Mouse (Mus musculus) intestine, postnatal 0 days (tissue): Measurements from ENCODE around the gene Elf4. TPM values are rescaled to one million over a fixed set of nuclear protein-coding genes. Genes with fewer than 3 reads are reported as not detected.

Source experiments
- ATAC-seq: fragments of 200-750 bp; cut with Nextera tagmentation; 2 replicates; pipeline ENCODE4 v1.8.0; 2017; ENCODE audit warnings: mild to moderate bottlenecking, moderate TSS enrichment, moderate library complexity
- H3K27ac ChIP-seq: fragments of 300-500 bp; sonication (generic); 2 replicates; pipeline ENCODE4 v1.5.1; 2014; ENCODE audit warnings: mild to moderate bottlenecking, low read depth, low read length, moderate library complexity
- H3K27me3 ChIP-seq: fragments of 300-500 bp; sonication (generic); replicated peaks from 2 replicates; pipeline ENCODE4 v1.6.1; 2014; ENCODE audit warnings: low read length, mixed read lengths; ENCODE audit not compliant: control insufficient read depth, insufficient read depth
- H3K36me3 ChIP-seq: fragments of 300-500 bp; sonication (generic); 2 replicates; pipeline ENCODE4 v1.6.1; 2014; ENCODE audit warnings: mild to moderate bottlenecking, moderate library complexity; ENCODE audit not compliant: control insufficient read depth, insufficient read depth
- H3K4me1 ChIP-seq: fragments of 300-500 bp; sonication (generic); replicated peaks from 2 replicates; pipeline ENCODE4 v1.6.1; 2014; ENCODE audit warnings: antibody characterized with exemption, low read length, mixed read lengths; ENCODE audit not compliant: control insufficient read depth, insufficient read depth
- H3K4me2 ChIP-seq: fragments of 300-500 bp; sonication (generic); replicated peaks from 2 replicates; pipeline ENCODE4 v1.6.1; 2014; ENCODE audit warnings: low read depth, mild to moderate bottlenecking, moderate library complexity
- H3K4me3 ChIP-seq: fragments of 300-500 bp; sonication (generic); 2 replicates; pipeline ENCODE4 v1.5.1; 2014; ENCODE audit warnings: low read depth, low read length
- H3K9ac ChIP-seq: fragments of 300-500 bp; sonication (generic); 2 replicates; pipeline ENCODE4 v1.6.1; 2014; ENCODE audit warnings: mild to moderate bottlenecking, low read depth, low read length
- H3K9me3 ChIP-seq: fragments of 300-500 bp; sonication (generic); 2 replicates; pipeline ENCODE4 v1.6.1; 2016; ENCODE audit warnings: mixed run types; ENCODE audit not compliant: control insufficient read depth
- CTCF ChIP-seq: sonication (generic); IDR thresholded peaks from 2 replicates; pipeline ENCODE4 v1.5.1; 2016; ENCODE audit warnings: low read depth, mild to moderate bottlenecking, control low read depth, antibody characterized with exemption, moderate library complexity
- WGBS: fragments of 180-500 bp; shearing (Covaris S2); extraction: QIAGEN DNeasy Blood & Tissue Kit; methylation state at CpG from one replicate; pipeline ENCODE4 v1.1.7; 2014; 5-methylcytosine and 5-hydroxymethylcytosine counted together
- polyA plus RNA-seq: library from polyadenylated mRNA; unstranded; fragments of >200 nt; fragmentation: Nextera tagmentation; extraction: Ambion mirVana; gene quantifications from 2 replicates; pipeline ENCODE4 v1.2.1, GENCODE M21; 2015

Elf4 gene
- polyA plus RNA-seq, 1 experiment from 2014 or later: 10.6 TPM

DNA sequence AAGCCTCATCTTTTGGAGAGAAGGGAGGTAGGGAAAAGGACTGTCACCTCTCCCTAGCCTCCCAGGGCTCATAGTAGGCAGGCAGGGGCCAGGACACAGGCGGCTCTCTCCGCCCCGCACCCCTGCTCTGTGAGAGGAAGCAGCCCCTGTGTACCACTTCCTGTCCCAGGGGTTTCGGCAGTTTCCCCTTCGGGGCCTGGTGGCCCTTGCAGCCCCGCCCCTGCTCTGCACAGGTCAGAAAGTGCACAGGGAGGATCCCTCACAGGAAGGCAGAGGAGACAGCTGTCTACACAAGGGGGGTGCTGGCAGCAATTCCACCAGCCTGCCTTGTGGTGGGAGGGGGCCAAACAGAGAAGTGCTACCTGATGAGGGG is 29.4 kb downstream of the Elf4 start:
- Histone ChIP-seq H3K4me2 (0 out of 2 replicates have a peak overlapping the region, but pooled peaks have one; percentile 13), H3K9ac (no peak overlapping the region), H3K4me3 (no peak overlapping the region), H3K27me3 (no peaks in the 10 kb centered on the region), H3K4me1 (0 out of 2 replicates have a peak, but pooled peaks cover 3% of the 10 kb centered on the region), H3K36me3 (no peaks in the 10 kb centered on the region), H3K9me3 (no peaks in the 10 kb centered on the region), H3K27ac (peak overlapping the region; percentile 35; the same call in 1 of the 2 replicates)
- WGBS: 35% methylated on average over 6 of the region's 6 CpGs
- peak; percentile 42; the same call in 1 of the 2 replicates for ATAC-seq
- no peak for TF ChIP-seq CTCF

DNA sequence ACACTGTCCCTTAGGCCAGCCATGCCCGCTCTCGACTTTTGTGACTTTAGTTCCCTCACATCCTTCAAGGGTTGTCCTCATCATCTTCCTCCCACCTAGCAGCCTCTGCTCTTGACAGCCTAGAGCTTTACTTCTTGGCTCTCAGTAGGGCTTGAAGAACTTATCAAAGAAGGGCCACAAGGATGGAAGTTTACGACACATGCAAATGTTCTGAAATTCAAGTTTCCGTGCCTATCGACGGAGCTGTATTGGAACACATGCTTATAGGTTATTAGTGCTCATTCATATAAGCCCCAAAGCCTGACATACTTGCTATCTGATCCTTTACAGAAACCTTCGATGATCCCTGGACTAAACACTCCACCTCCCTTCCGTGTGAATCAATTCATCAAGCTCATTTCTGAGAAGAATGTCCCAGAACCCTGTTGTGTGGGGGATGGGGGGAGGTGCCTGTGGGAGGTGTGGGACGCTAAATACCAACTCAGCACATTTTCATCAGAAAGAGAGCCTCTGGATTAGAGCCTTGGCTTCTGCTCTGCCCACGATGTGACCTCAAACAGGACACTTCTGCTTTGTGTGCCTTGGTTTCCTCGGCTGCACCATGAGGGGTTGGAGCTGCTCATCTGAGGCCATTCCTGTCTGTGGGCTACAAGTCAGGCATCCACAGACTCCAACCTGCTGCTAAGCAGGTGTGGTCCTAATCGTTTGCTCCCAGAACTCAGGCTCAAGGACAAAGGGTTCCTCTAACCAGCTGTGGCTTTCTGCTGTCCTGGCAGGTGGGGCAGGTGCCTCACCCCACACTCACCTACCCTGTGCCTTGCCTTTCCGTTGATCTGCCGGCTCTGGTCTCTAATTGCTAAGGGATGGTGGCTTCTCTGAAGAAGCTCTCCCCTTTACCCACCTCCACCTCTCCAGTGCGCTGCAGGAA is 30.1 kb downstream of the Elf4 start:
- no peaks in the 10 kb centered on the region for H3K27me3 ChIP-seq
- no peak overlapping the region for H3K9ac ChIP-seq
- no peaks in the 10 kb centered on the region for H3K36me3 ChIP-seq
- 0 out of 2 replicates have a peak, but pooled peaks cover 3% of the 10 kb centered on the region for H3K4me1 ChIP-seq
- peak overlapping the region; percentile 35; the same call in 1 of the 2 replicates for H3K27ac ChIP-seq
- H3K4me2 ChIP-seq: 0 out of 2 replicates have a peak overlapping the region, but pooled peaks have one; percentile 13
- no peak; the same call in 1 of the 2 replicates for ATAC-seq
- no peaks in the 10 kb centered on the region for H3K9me3 ChIP-seq
- TF ChIP-seq CTCF: no peak
- H3K4me3 ChIP-seq: no peak overlapping the region
- 58% methylated on average over 15 of the region's 15 CpGs for WGBS

DNA sequence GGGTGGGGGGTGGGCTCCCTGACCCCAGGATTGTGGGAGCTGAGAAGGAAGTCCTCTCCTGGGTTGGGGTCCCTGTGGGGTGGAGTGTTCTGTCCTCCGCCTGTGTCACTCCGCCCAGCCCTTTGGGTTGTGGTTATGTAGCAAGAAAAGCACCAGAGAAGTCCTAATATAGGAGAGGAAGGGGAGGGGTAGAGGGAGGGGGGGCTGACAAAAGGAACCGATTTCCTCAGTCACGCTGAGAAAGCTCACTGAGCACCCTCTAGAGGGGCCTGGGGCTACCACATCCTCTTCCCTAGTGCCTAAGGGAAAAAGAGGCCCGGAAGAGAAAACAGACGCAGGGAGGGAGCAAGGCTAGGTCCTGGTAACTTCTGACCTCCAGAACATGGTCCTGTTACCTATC is 33.4 kb downstream of the Elf4 start:
- no peaks in the 10 kb centered on the region for H3K27me3 ChIP-seq
- no peaks in the 10 kb centered on the region for H3K9me3 ChIP-seq
- no peak overlapping the region for H3K4me3 ChIP-seq
- H3K4me1 ChIP-seq: peaks cover 3% of the 10 kb centered on the region; the same call in 1 of the 2 replicates
- no peak for TF ChIP-seq CTCF
- H3K9ac ChIP-seq: no peak overlapping the region
- no peak overlapping the region for H3K4me2 ChIP-seq
- WGBS: 53% methylated on average over 6 of the region's 6 CpGs
- H3K36me3 ChIP-seq: no peaks in the 10 kb centered on the region
- no peak overlapping the region for H3K27ac ChIP-seq
- ATAC-seq: no peak

DNA sequence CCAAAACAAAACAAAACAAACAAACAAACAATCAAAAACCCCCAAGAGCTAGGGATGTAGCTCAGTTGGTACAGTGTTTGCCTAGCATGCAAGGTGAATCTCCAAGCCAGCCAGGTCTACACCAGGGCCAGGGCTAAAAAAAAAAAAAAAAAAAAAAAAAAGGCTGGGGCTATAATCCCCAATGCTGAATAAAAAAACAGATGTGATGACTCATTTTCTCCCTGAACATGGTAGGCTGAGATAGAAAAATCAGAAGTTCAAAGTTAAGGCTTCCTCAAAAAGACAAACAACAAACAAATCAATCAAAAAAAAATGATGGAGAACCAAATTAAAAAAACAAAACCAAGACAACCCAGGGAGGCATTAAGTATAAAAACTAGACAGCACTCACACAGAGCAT is 33.8 kb downstream of the Elf4 start:
- Histone ChIP-seq H3K4me3 (no peak overlapping the region), H3K9ac (no peak overlapping the region), H3K36me3 (no peaks in the 10 kb centered on the region), H3K4me2 (no peak overlapping the region), H3K27me3 (no peaks in the 10 kb centered on the region), H3K9me3 (no peaks in the 10 kb centered on the region), H3K4me1 (peaks cover 3% of the 10 kb centered on the region; the same call in 1 of the 2 replicates), H3K27ac (no peak overlapping the region)
- TF ChIP-seq CTCF: no peak
- no peak for ATAC-seq

DNA sequence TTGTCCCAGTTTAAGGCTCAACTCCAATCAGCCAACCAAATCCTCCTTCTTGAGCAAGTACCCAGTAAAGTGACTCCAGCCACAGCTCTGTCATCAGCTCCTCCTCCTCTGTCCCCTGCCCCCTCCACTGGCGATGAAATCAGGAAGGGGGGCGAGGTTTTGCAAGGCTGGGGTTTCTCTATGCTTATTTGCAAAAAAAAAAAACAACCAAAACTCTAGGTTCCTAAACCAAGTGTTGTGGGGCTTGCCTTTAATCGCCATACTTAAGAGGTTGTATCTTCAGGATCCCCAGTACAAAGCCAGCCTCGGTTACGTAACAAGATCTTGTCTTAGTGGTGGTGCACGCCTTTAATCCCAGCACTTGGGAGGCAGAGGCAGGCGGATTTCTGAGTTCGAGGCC is 34.3 kb downstream of the Elf4 start:
- Histone ChIP-seq H3K27ac (no peak overlapping the region), H3K4me3 (no peak overlapping the region), H3K4me2 (no peak overlapping the region), H3K9me3 (no peaks in the 10 kb centered on the region), H3K36me3 (no peaks in the 10 kb centered on the region), H3K9ac (no peak overlapping the region), H3K27me3 (no peaks in the 10 kb centered on the region), H3K4me1 (no peaks in the 10 kb centered on the region; the same call in 1 of the 2 replicates)
- WGBS: 75% methylated on average over 8 of the region's 8 CpGs
- ATAC-seq: no peak
- no peak for TF ChIP-seq CTCF

DNA sequence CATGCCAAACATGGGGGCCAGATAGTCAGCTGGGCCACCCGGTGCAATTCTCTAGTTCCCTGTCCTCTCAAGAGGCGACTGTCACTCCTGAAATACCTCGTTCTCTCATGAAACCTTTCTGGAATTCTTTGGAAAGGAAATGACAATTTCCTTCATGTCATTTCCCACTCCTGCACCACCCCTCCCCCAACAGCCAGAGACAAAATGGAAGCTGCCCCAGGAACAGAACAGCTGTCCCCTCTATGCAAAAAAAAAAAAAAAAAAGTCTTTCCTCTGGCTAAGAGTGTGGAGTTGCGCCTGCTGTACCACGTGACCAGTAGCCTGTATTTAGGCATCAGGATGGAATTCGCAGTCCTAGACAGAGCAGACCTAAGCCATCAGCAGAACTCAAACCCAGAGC is 34.7 kb downstream of the Elf4 start:
- Histone ChIP-seq H3K4me1 (no peaks in the 10 kb centered on the region; the same call in 1 of the 2 replicates), H3K4me3 (no peak overlapping the region), H3K36me3 (no peaks in the 10 kb centered on the region), H3K4me2 (no peak overlapping the region), H3K9me3 (no peaks in the 10 kb centered on the region), H3K27me3 (no peaks in the 10 kb centered on the region), H3K27ac (peak overlapping the region; percentile 41; the same call in 1 of the 2 replicates), H3K9ac (no peak overlapping the region)
- no peak for TF ChIP-seq CTCF
- WGBS: 70% methylated on average over 6 of the region's 6 CpGs
- ATAC-seq: no peak
